ENCODE assay signal across 1 mouse cellular context in genomic region chr1:35834180-35834579, GRCm38 (mm10).
TF ChIP-seq lines count a peak whose summit lies in the region.

No protein-coding gene starts in this region.

TF ChIP-seq in CH12.LX, 34 proteins besides CTCF, POLR2A, EP300 and RAD21 (continued from another document):
- TF ChIP-seq JUND (conservative IDR thresholded peaks at IDR 0.05; ENCODE audit: low read depth, low read length) (0 out of 2 replicates have a peak, but pooled peaks have one; percentile 44), JUN (IDR thresholded peaks at IDR 0.05; ENCODE audit: insufficient read depth, low read depth, low read length) (peak; percentile 28; the same call in 1 of the 2 replicates), GABPA (IDR thresholded peaks at IDR 0.05; ENCODE audit: insufficient replicate concordance, low read depth, low read length) (no peak), MEF2A (IDR thresholded peaks at IDR 0.05; ENCODE audit: borderline replicate concordance, low read depth, low read length) (peak; percentile 87; the same call in 1 of the 2 replicates), MAZ (IDR thresholded peaks at IDR 0.05; ENCODE audit: low read depth, low read length) (no peak), ZKSCAN1 (IDR thresholded peaks at IDR 0.05; ENCODE audit: borderline replicate concordance, low read depth, low read length) (no peak), SMC3 (IDR thresholded peaks at IDR 0.05; ENCODE audit: low read depth, low read length) (peak; percentile 13; the same call in 1 of the 2 replicates), RCOR1 (conservative IDR thresholded peaks at IDR 0.05; ENCODE audit: low read depth, low read length) (0 out of 2 replicates have a peak, but pooled peaks have one; percentile 68), TBP (conservative IDR thresholded peaks at IDR 0.05; ENCODE audit: low read depth, low read length) (no peak), MAFK (IDR thresholded peaks at IDR 0.05; ENCODE audit: insufficient replicate concordance, low read length) (0 out of 2 replicates have a peak, but pooled peaks have one; percentile 26)
